ENCODE assay signal across 10 mouse cellular contexts in the genomic region with DNA sequence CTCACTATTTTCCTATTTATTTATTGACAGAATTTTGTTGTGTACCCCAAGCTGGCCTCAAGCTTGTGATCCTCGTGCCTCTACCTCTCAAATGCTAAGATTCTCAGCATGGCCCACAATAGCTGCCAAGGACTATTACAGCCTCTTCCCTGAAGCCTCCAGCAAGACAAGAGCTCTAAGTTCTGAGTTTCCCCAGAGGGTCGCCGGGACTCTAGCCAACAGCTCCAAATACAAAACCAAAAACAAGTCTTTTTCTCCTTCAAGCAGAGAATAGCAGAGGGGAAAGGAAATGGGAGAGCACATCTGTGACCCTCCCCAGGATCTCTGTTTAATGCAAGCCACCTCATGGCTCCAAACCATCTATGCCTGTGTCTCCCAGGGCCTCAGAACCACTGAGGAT. TPM values are rescaled to one million over a fixed set of nuclear protein-coding genes. Genes with fewer than 3 reads are reported as not detected.
DNase-seq lines count a peak whose midpoint lies in the region; ATAC-seq and TF ChIP-seq lines count a peak whose summit lies in the region.
"Had no signal": no experiment of that assay in that cellular context is flagged by ENCODE, and none has a peak within 500 bp of the region (broad histone marks: within the 10 kb centered on the region; RNA-seq: fewer than 3 reads in every experiment).

No protein-coding gene starts in this region.

- H3K9ac ChIP-seq in embryonic facial prominence, embryonic 14.5 days (ENCODE audit: low read depth, low read length): no peak overlapping the region

- H3K27me3 ChIP-seq in embryonic facial prominence, embryonic 14.5 days (replicated peaks; ENCODE audit: control insufficient read depth, insufficient read depth, low read length): no peaks in the 10 kb centered on the region

- peaks cover 45% of the 10 kb centered on the region for H3K36me3 ChIP-seq in embryonic facial prominence, embryonic 14.5 days (ENCODE audit: control insufficient read depth, insufficient read depth, low read length)

- no peak for ATAC-seq in embryonic facial prominence, embryonic 14.5 days (ENCODE audit: low read depth)
- ATAC-seq in granulocyte monocyte progenitor cell, adult 5-6 weeks (replicated peaks; ENCODE audit: poor library complexity, severe bottlenecking): no peak

- H3K9me3 ChIP-seq in embryonic facial prominence, embryonic 14.5 days (ENCODE audit: control insufficient read depth, low read length): no peaks in the 10 kb centered on the region

- H3K4me1 ChIP-seq in bone marrow, adult 2 months (ENCODE audit: control insufficient read depth, insufficient read depth, low read length): peaks cover 6% of the 10 kb centered on the region
- H3K4me1 ChIP-seq in embryonic facial prominence, embryonic 14.5 days (ENCODE audit: control insufficient read depth, insufficient read depth, low read length): peaks cover 7% of the 10 kb centered on the region

- H3K27ac ChIP-seq in bone marrow, adult 2 months (ENCODE audit: control insufficient read depth, insufficient read depth, low read depth, low read length, poor library complexity): peak overlapping the region; percentile 81
- peak overlapping the region; percentile 50; the same call in 1 of the 2 replicates for H3K27ac ChIP-seq in embryonic facial prominence, embryonic 14.5 days (replicated peaks; ENCODE audit: low read depth, low read length)

- H3K4me2 ChIP-seq in embryonic facial prominence, embryonic 14.5 days (ENCODE audit: low read depth, low read length): no peak overlapping the region

- peak; percentile 70 for DNase-seq in kidney, postnatal 10 days
- DNase-seq in kidney, postnatal 14 days: no peak
- DNase-seq in embryonic facial prominence, embryonic 14.5 days (ENCODE audit: low spot score): peak; percentile 68
- peak; percentile 55 to 58 for DNase-seq in heart, postnatal 10 days
- no peak for DNase-seq in adrenal gland, adult (ENCODE audit: inconsistent age in 2 of 2, low spot score in 1 of 2)
- DNase-seq in cerebellum, postnatal 25 days: no peak
- DNase-seq: cerebellum, adult 9-11 months had no signal

- no peak for TF ChIP-seq CTCF in bone marrow, adult 2 months (IDR thresholded peaks at IDR 0.05; ENCODE audit: control insufficient read depth, insufficient read depth, low read length)

- no peak overlapping the region for H3K4me3 ChIP-seq in bone marrow, adult 2 months (replicated peaks; ENCODE audit: control insufficient read depth, low read depth, low read length)
- no peak overlapping the region for H3K4me3 ChIP-seq in embryonic facial prominence, embryonic 14.5 days (ENCODE audit: low read depth, low read length)

- 93% methylated on average over 3 of the region's 3 CpGs for WGBS in bone marrow, adult 2 months
- WGBS in embryonic facial prominence, embryonic 14.5 days: 59% methylated on average over 3 of the region's 3 CpGs

- intact Hi-C loops in heart, postnatal 10 days (cut with DNase I): loop anchor here (5.0 kb wide), 2 partner anchors 37 to 43 kb away; a partner anchor contains a TSS

- no peak for TF ChIP-seq POLR2A in bone marrow, adult 2 months (IDR thresholded peaks at IDR 0.05; ENCODE audit: borderline replicate concordance, control insufficient read depth, low read depth, low read length)

RNA-seq across cellular contexts. Expression of a gene that starts 17.8 kb away (rescaled TPM):
- polyA plus RNA-seq in bone marrow, adult 2 months (2011; ENCODE audit: insufficient read depth, insufficient read length, low replicate concordance, missing spikeins): 10.9 and 20.1 TPM in 2 replicates
- polyA plus RNA-seq in embryonic facial prominence, embryonic 14.5 days (2014; fragmentation: Nextera tagmentation; extraction: Ambion mirVana): 29.7 and 34.1 TPM in 2 replicates
- 10 to 100 TPM in 1 of 2 experiments, 1 to 10 TPM in 1; 9.8 to 10.3 TPM for total RNA-seq in heart, postnatal 10 days (2021)
- total RNA-seq in granulocyte monocyte progenitor cell, adult 5-6 weeks (2014; fragmentation: Nextera tagmentation): 11.6 and 12.9 TPM in 2 replicates
- total RNA-seq in granulocyte monocyte progenitor cell, adult 5-6 weeks (2017): 4.4 and 5.7 TPM in 2 replicates

RNA-seq across cellular contexts. Expression of a gene that starts 22.0 kb away (rescaled TPM):
- polyA plus RNA-seq in bone marrow, adult 2 months (2011; ENCODE audit: insufficient read depth, insufficient read length, low replicate concordance, missing spikeins): 2.4 and 4.2 TPM in 2 replicates
- polyA plus RNA-seq in embryonic facial prominence, embryonic 14.5 days (2014; fragmentation: Nextera tagmentation; extraction: Ambion mirVana): 58.4 and 60.1 TPM in 2 replicates
- total RNA-seq in heart, postnatal 10 days (2021): 10 to 100 TPM; 30.5 to 31.1 TPM
- 0.26 TPM in 1 of 2 replicates, not detected in the other for total RNA-seq in granulocyte monocyte progenitor cell, adult 5-6 weeks (2014; fragmentation: Nextera tagmentation)
- total RNA-seq in granulocyte monocyte progenitor cell, adult 5-6 weeks (2017): 1.0 TPM in 1 of 2 replicates, not detected in the other

RNA-seq across cellular contexts. Expression of a gene that starts 23.4 kb away (rescaled TPM):
- polyA plus RNA-seq in bone marrow, adult 2 months (2011; ENCODE audit: insufficient read depth, insufficient read length, low replicate concordance, missing spikeins): 69.5 and 75.3 TPM in 2 replicates
- polyA plus RNA-seq in embryonic facial prominence, embryonic 14.5 days (2014; fragmentation: Nextera tagmentation; extraction: Ambion mirVana): 22.3 and 27.0 TPM in 2 replicates
- total RNA-seq in heart, postnatal 10 days (2021): 10 to 100 TPM; 26.6 to 27.6 TPM
- total RNA-seq in granulocyte monocyte progenitor cell, adult 5-6 weeks (2014; fragmentation: Nextera tagmentation): 25.3 and 28.6 TPM in 2 replicates
- total RNA-seq in granulocyte monocyte progenitor cell, adult 5-6 weeks (2017): 17.7 and 18.6 TPM in 2 replicates

RNA-seq across cellular contexts. Expression of a gene that starts 32.1 kb away (rescaled TPM):
- polyA plus RNA-seq in bone marrow, adult 2 months (2011; ENCODE audit: insufficient read depth, insufficient read length, low replicate concordance, missing spikeins): 2.6 and 3.5 TPM in 2 replicates
- 79.8 and 206 TPM in 2 replicates for polyA plus RNA-seq in embryonic facial prominence, embryonic 14.5 days (2014; fragmentation: Nextera tagmentation; extraction: Ambion mirVana)
- total RNA-seq in heart, postnatal 10 days (2021): not detected
- not detected in 2 replicates for total RNA-seq in granulocyte monocyte progenitor cell, adult 5-6 weeks (2014; fragmentation: Nextera tagmentation)
- not detected in 2 replicates for total RNA-seq in granulocyte monocyte progenitor cell, adult 5-6 weeks (2017)
- total RNA-seq: layer of hippocampus, postnatal 14 days had no signal

RNA-seq across cellular contexts. Expression of a gene that starts 38.8 kb away (rescaled TPM):
- 61.6 and 71.3 TPM in 2 replicates for polyA plus RNA-seq in bone marrow, adult 2 months (2011; ENCODE audit: insufficient read depth, insufficient read length, low replicate concordance, missing spikeins)
- 43.2 and 46.4 TPM in 2 replicates for polyA plus RNA-seq in embryonic facial prominence, embryonic 14.5 days (2014; fragmentation: Nextera tagmentation; extraction: Ambion mirVana)
- 10 to 100 TPM; 10.6 to 12.4 TPM for total RNA-seq in heart, postnatal 10 days (2021)
- 50.3 and 58.3 TPM in 2 replicates for total RNA-seq in granulocyte monocyte progenitor cell, adult 5-6 weeks (2014; fragmentation: Nextera tagmentation)
- 75.1 and 78.0 TPM in 2 replicates for total RNA-seq in granulocyte monocyte progenitor cell, adult 5-6 weeks (2017)

Comparison
In these comparisons a context has a peak if more than half of its experiments do, and no peak if none do; other contexts are left out.
1. DNase-seq: peak in kidney, postnatal 10 days (single experiment), embryonic facial prominence, embryonic 14.5 days (single experiment) and heart, postnatal 10 days (2 of 2); none in kidney, postnatal 14 days (single experiment), adrenal gland, adult (0 of 2) and cerebellum, postnatal 25 days (0 of 2).
2. RNA of a gene that starts 22.0 kb away (total RNA-seq): 30.5 to 31.1 TPM in heart, postnatal 10 days; 0.26 to 1.0 TPM in granulocyte monocyte progenitor cell, adult 5-6 weeks; every median in the first group is over 10 times any median in the second.